Mouse (Mus musculus): Measurements from ENCODE around the gene Slc35e1. TPM values are rescaled to one million over a fixed set of nuclear protein-coding genes. Genes with fewer than 3 reads are reported as not detected.

Gene Slc35e1
- total and polyA plus RNA-seq, 2 experiments from 2014 or later: 6.7 to 35.7 TPM

- Histone ChIP-seq H3K9ac (replicated peaks; ENCODE audit: low read depth, low read length) (no peak overlapping the region), H3K4me2 (ENCODE audit: low read depth, low read length) (no peak overlapping the region), H3K9me3 (replicated peaks; ENCODE audit: control insufficient read depth, low read length) (no peaks in the 10 kb centered on the region), H3K27ac (ENCODE audit: low read depth) (no peak overlapping the region; the same call in 1 of the 2 replicates), H3K36me3 (replicated peaks; ENCODE audit: control insufficient read depth, insufficient read depth, low read length) (peaks cover 58% of the 10 kb centered on the region), H3K4me1 (ENCODE audit: control insufficient read depth, insufficient read depth) (no peaks in the 10 kb centered on the region), H3K4me3 (ENCODE audit: low read depth, low read length) (no peak overlapping the region), H3K27me3 (ENCODE audit: control insufficient read depth, insufficient read depth, low read length) (no peaks in the 10 kb centered on the region)
- WGBS: 73% methylated on average over 6 of the region's 6 CpGs
- TF ChIP-seq EP300 (IDR thresholded peaks at IDR 0.05; ENCODE audit: low read depth) (no peak), CTCF (IDR thresholded peaks at IDR 0.05; ENCODE audit: low read depth) (no peak; the same call in 1 of the 2 replicates)
- peak; percentile 38 for DNase-seq (ENCODE audit: low spot score)
- peak; percentile 24; the same call in 1 of the 2 replicates for ATAC-seq (ENCODE audit: insufficient read depth, low read depth)
Observed at GRCm38 (mm10) chr8:72485456-72486199, 6.8 kb downstream of the Slc35e1 start.

GRCm38 (mm10) chr8:72474826-72475546, 17.4 kb downstream of the Slc35e1 start, which contains the start of gene Cherp:
Gene Cherp (minus strand): TSS chr8:72475226.
- H3K9me3 ChIP-seq (replicated peaks; ENCODE audit: control insufficient read depth, low read length): no peaks in the 10 kb centered on the region; the same call in 1 of the 2 replicates
- peak within 1 kb of the TSS; percentile 61 for H3K9ac ChIP-seq (replicated peaks; ENCODE audit: low read depth, low read length)
- H3K27me3 ChIP-seq (ENCODE audit: control insufficient read depth, insufficient read depth, low read length): no peaks in the 10 kb centered on the region
- ATAC-seq (ENCODE audit: insufficient read depth, low read depth) (peak; percentile 97), DNase-seq (ENCODE audit: low spot score) (peak; percentile 99)
- peak within 1 kb of the TSS; percentile 82 for H3K27ac ChIP-seq (ENCODE audit: low read depth)
- peaks cover 16% of the 10 kb centered on the region for H3K4me1 ChIP-seq (ENCODE audit: control insufficient read depth, insufficient read depth)
- H3K4me3 ChIP-seq (ENCODE audit: low read depth, low read length): peak within 1 kb of the TSS; percentile 79
- TF ChIP-seq EP300 (IDR thresholded peaks at IDR 0.05; ENCODE audit: low read depth) (no peak), CTCF (IDR thresholded peaks at IDR 0.05; ENCODE audit: low read depth) (no peak)
- peak within 1 kb of the TSS; percentile 96 for H3K4me2 ChIP-seq (ENCODE audit: low read depth, low read length)
- H3K36me3 ChIP-seq (replicated peaks; ENCODE audit: control insufficient read depth, insufficient read depth, low read length): peaks cover 32% of the 10 kb centered on the region
- under 1% methylated on average over 78 of the region's 80 CpGs for WGBS

- DNase-seq (ENCODE audit: low spot score) (no peak), ATAC-seq (ENCODE audit: insufficient read depth, low read depth) (no peak)
- H3K27me3 ChIP-seq (ENCODE audit: control insufficient read depth, insufficient read depth, low read length): no peaks in the 10 kb centered on the region
- H3K27ac ChIP-seq (ENCODE audit: low read depth): no peak overlapping the region
- TF ChIP-seq CTCF (IDR thresholded peaks at IDR 0.05; ENCODE audit: low read depth): no peak
- TF ChIP-seq EP300 (IDR thresholded peaks at IDR 0.05; ENCODE audit: low read depth): no peak
- 85% methylated on average over 7 of the region's 7 CpGs for WGBS
- H3K4me1 ChIP-seq (ENCODE audit: control insufficient read depth, insufficient read depth): peaks cover 10% of the 10 kb centered on the region; the same call in 1 of the 2 replicates
- H3K9ac ChIP-seq (replicated peaks; ENCODE audit: low read depth, low read length): no peak overlapping the region
- no peak overlapping the region for H3K4me2 ChIP-seq (ENCODE audit: low read depth, low read length)
- peaks cover 74% of the 10 kb centered on the region for H3K36me3 ChIP-seq (replicated peaks; ENCODE audit: control insufficient read depth, insufficient read depth, low read length)
- no peak overlapping the region for H3K4me3 ChIP-seq (ENCODE audit: low read depth, low read length)
- no peaks in the 10 kb centered on the region for H3K9me3 ChIP-seq (replicated peaks; ENCODE audit: control insufficient read depth, low read length)
Observed at GRCm38 (mm10) chr8:72470684-72471083, 21.7 kb downstream of the Slc35e1 start.

- H3K4me2 ChIP-seq (ENCODE audit: low read depth, low read length): no peak overlapping the region
- 0 out of 2 replicates have a peak, but pooled peaks cover 8% of the 10 kb centered on the region for H3K4me1 ChIP-seq (ENCODE audit: control insufficient read depth, insufficient read depth)
- H3K27ac ChIP-seq (ENCODE audit: low read depth): no peak overlapping the region
- H3K27me3 ChIP-seq (ENCODE audit: control insufficient read depth, insufficient read depth, low read length): no peaks in the 10 kb centered on the region
- H3K9me3 ChIP-seq (replicated peaks; ENCODE audit: control insufficient read depth, low read length): no peaks in the 10 kb centered on the region
- H3K36me3 ChIP-seq (replicated peaks; ENCODE audit: control insufficient read depth, insufficient read depth, low read length): peaks cover 81% of the 10 kb centered on the region
- no peak overlapping the region for H3K4me3 ChIP-seq (ENCODE audit: low read depth, low read length)
- DNase-seq (ENCODE audit: low spot score) (no peak), ATAC-seq (ENCODE audit: insufficient read depth, low read depth) (no peak)
- 91% methylated on average over 8 of the region's 8 CpGs for WGBS
- H3K9ac ChIP-seq (replicated peaks; ENCODE audit: low read depth, low read length): no peak overlapping the region
- TF ChIP-seq EP300 (IDR thresholded peaks at IDR 0.05; ENCODE audit: low read depth) (no peak), CTCF (IDR thresholded peaks at IDR 0.05; ENCODE audit: low read depth) (no peak)
Observed at GRCm38 (mm10) chr8:72469984-72470383, 22.4 kb downstream of the Slc35e1 start.

- DNase-seq (ENCODE audit: low spot score) (no peak), ATAC-seq (ENCODE audit: insufficient read depth, low read depth) (no peak)
- Histone ChIP-seq H3K9me3 (replicated peaks; ENCODE audit: control insufficient read depth, low read length) (no peaks in the 10 kb centered on the region), H3K36me3 (replicated peaks; ENCODE audit: control insufficient read depth, insufficient read depth, low read length) (peaks cover 88% of the 10 kb centered on the region), H3K4me1 (ENCODE audit: control insufficient read depth, insufficient read depth) (0 out of 2 replicates have a peak, but pooled peaks cover 6% of the 10 kb centered on the region), H3K27me3 (ENCODE audit: control insufficient read depth, insufficient read depth, low read length) (no peaks in the 10 kb centered on the region), H3K4me3 (ENCODE audit: low read depth, low read length) (no peak overlapping the region), H3K4me2 (ENCODE audit: low read depth, low read length) (no peak overlapping the region), H3K9ac (replicated peaks; ENCODE audit: low read depth, low read length) (no peak overlapping the region), H3K27ac (ENCODE audit: low read depth) (no peak overlapping the region)
- TF ChIP-seq EP300 (IDR thresholded peaks at IDR 0.05; ENCODE audit: low read depth): no peak
- no peak for TF ChIP-seq CTCF (IDR thresholded peaks at IDR 0.05; ENCODE audit: low read depth)
- 80% methylated on average over 2 of the region's 2 CpGs for WGBS
Observed at GRCm38 (mm10) chr8:72469243-72469642, 23.2 kb downstream of the Slc35e1 start.
